Mouse (Mus musculus): ENCODE measurements at regions not wholly inside any gene's neighbourhood (a gene's known extent, or its start where the extent isn't known, plus 50 kb on each side); places are given as distances from the start of the nearest gene placed in this dataset.

DNA sequence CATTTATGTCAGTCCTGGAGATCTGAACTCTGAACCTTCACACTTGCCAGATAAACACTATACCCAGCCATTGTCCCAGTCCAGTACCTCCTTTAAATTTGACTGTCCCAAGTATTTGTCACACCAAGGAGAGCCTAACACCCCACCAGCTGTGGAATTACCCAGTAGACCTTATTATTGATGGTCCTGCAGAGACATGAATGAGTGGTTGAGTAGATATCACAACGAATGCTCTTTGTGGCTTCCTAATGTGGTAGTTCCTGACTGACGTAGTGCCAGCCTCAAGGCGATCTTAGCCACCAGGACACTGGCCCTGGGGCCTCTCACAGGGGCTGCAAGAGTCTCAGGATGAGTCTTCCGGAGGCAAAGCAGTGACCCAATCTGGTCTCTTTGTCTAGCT, 142.9 kb upstream of the Hs6st1 start:
- DNase-seq (ENCODE audit: low read depth): no peak

DNA sequence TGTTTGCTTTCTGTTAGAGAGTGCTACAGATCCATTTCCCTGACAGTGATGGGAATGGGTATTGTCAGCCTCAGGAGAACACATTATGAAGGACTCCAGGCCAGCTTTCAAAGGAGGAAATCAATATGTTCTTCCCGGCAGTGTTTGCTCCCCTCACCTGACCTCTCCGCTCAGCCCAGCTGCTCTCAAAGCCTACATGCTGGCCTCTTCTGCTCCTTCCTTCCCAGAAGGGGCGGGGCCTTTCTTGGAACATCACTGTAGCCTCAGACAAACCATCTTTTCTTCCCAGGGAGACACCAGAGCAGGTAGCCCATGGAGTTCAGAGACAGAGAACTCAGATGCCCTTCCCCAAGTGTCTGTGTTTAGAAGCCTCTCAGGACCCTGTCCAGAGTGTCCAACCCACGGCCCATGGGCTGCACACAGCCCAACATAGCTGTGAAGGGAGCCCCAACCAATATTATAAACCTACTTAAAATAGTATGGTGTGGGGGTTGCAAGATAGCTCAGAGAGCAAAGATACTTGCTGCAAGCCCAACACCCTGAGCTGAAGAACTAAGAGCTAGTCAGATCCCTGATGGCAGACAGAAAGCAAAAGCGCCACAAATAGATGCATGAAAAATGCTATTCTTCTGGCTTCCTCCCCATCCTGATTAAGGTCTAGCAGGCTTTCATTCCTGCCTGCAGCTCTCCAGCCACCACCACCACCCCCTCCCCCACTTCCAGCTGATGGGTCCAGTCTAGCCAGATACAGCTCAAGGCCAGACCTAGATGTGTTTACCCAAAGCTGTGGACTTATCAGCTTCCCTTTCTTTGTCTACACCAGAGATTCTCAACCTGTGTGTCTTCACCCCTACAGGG, 141.8 kb upstream of the Hs6st1 start:
- no peak for DNase-seq (ENCODE audit: low read depth)

DNA sequence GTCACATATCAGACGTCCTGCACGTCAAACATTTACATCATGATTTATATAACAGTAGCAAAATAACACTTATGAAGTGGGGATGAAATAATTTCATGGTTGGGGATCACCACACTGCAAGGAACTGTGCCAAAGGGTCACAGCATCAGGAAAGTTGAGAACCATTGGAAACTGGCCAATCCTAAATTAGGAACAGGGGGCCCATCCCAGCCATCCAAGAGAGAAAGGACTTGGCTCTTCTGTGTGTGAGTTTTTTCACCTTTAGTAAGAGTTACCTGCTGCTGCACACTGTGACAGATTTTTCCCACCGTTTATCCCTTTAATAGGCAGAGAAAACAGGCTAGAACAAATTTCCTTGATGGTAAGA, 141.2 kb upstream of the Hs6st1 start:
- no peak for DNase-seq (ENCODE audit: low read depth)

DNA sequence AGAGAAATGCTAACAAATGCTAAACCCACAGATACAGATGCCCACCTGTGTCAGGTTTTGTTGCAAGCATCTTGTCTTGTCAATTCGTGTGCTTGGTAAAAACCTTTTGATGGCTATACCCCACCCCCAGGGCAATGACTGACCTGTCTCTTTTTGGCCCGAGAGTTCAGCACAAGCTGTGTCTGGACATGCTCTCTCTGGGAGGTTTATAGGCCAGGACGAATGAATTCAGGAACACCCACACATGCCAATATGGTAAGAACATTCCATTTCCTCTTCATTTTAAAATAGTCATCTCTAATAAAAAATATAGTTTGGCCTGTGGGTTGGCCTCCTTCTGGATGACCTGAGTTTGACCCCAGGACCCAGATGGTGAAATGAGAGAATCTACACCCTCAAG, 137.8 kb upstream of the Hs6st1 start:
- no peak for DNase-seq (ENCODE audit: low read depth)

DNA sequence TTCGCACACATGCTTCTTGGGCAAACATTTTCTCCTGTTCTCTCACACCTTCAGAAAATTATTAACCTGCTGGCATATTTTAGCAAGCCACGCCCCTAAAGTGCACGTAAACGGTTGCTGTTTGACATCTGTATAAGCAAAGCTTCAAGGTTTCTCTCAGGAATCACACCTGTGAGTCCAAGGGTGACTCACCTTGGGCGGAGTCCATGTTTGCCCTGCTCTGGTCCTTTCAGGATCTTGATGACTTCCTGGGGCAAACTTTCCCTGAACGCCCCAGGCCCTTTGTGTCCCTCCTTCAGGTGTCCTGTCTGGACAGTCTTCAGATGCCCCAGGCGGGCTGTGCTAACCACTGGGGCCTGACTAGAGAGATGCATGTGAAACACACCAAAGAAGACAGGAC, 137.1 kb upstream of the Hs6st1 start:
- DNase-seq (ENCODE audit: low read depth): no peak

DNA sequence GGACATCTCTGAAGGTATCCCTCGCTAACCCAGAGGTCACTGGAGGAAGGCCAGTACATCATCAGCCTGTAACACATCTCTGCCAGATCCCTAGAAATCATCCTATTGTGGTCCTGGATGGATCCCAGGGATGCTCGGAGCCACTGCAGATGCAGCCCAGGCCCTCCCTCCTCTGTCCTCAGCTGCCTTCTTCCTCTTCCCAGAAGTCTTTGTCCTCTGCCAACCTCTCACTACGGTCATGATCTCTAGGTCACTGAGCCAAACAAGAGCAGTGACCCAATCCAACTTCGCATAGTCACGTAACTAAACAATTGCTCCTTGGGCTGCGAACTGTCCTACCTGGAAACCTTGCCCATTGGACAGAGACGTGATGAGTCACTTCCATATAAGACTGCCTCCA, 134.7 kb upstream of the Hs6st1 start:
- no peak for DNase-seq (ENCODE audit: low read depth)

DNA sequence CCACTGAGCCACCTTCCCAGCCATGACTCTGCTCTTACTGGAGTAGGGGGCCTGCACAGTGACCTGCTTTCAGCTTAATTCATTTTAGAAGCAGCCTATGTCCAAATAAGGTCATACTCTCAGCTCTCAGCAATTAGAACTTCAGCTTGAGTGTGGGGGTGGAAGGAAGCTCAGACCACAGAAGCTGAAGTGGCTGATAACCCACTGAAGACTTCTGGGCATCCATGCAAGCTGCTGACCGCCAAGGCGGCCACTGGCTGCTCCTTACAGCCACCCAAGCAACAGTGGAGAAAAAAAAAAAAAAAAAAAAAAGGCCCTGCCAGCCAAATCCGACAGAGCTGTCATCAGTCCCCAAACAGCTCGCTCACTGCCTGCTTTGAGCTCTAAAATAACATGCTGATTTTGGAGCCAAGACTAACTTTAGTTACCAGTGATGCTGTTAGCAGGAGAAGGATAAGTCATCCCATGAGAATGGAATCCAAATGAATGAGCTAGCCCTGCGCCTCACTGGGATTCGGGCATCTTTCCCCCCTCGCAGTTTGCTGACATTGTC, 133.0 kb upstream of the Hs6st1 start:
- peak; percentile 50 for DNase-seq (ENCODE audit: low read depth)

DNA sequence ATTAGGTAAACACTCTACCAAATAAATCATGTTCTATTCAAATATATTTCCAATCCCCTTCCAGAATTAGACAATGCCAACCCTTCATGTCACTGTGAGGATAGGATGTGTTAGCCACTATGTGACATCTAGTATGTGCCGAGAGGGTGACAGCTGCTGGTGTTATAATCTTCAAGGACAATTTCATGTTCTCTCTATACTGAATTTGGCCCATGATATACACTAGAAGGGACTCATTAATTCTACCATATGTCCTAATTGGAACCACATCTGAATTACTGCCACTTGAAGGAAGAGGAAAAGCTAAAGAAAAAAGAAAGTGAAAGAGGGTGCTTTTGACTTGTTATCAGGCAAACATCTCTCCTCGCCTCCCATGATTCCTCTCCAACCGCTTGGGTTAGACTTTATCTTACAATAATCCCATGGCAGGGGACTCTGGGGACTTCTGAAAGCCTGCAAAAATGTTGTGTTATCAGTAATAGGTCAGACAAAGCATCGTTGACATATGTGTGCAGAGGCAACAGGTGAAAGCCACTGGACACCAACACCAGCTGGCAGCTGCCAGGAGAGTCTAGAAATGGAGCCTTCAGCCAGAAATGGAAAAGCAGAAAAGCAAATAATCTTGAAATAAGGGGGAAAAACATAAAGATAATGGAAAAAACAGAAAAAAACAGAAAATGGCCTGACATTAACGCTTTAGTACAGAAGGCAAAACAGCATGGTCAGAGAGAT, 131.7 kb upstream of the Hs6st1 start:
- DNase-seq (ENCODE audit: low read depth): peak; percentile 30

DNA sequence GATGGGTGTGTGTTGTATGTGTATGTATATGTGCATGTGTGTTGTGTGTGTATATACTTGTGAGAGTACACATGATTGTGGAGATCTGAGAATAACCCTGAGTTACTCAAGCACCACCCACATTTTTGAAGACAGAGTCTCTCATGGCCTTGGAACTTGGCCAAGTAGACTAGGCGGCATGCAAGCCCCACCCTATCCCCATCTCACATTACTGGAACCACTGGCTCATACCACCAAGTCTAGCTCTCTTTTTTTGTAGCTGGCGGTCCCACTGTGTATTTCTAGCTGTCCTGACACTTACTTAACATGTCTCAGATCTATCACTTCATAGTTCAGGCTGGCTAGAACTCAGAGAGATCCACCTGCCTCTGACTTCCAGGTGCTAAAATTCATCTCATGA, 128.0 kb upstream of the Hs6st1 start:
- DNase-seq (ENCODE audit: low read depth): no peak

DNA sequence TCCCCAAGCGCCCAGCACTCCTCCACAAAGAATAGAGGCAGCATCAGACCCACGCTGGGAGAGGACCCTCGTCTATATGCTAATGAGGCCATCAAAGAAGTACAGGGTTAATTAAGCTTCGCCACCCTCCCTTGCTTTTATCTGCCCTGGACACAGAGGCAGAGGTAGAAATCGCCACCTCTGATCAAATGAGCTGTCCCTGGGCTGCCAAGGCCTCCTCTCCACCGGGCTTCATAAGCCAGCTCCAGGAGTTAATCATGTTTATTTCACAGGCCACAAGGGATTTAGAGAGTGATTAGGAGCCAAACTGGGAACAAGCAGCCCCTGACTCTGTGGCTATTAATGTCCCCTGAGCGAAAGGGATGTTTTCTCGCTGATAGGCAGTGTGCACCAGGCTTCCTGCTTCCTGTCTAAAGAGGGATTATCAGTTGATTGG, 126.5 kb upstream of the Hs6st1 start:
- no peak for DNase-seq (ENCODE audit: low read depth)

DNA sequence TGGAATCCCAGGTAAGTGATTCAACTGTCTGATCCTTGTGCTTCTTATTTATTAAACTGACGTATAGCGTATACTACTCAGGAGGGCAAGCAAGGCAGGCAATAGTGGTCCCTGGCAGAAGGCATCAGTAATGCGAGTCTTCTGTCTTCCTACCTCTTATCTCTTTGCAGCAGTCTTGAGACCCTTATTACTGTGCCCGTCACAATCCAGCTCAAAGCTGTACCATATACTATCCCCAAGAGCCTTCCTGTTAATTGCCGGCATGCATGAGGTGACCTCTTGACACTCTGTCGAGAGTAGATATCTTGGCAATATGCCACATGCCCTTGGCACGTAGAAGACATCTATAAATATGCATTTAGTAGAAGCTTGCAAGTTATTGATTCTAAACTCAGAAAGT, 126.0 kb upstream of the Hs6st1 start:
- no peak for DNase-seq (ENCODE audit: low read depth)

DNA sequence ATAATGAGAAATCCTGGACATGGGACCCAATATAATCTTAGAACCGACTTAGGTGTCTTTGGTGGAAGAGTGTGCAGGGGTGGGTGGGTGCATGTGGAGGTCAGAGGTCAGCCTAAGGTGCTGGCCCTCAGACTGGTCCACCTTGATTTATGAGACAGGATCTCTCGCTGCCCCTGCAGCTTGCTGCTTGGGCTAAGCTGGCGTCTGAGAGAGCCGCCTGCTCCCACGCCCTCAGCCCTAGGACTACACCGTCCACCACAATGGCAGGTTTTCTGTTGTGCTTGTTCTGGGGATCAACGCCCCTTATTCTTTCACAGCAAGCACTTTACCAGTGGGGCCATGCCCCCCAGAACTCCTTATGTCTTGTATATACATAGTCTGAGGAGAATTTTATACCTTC, 124.4 kb upstream of the Hs6st1 start:
- DNase-seq (ENCODE audit: low read depth): no peak

DNA sequence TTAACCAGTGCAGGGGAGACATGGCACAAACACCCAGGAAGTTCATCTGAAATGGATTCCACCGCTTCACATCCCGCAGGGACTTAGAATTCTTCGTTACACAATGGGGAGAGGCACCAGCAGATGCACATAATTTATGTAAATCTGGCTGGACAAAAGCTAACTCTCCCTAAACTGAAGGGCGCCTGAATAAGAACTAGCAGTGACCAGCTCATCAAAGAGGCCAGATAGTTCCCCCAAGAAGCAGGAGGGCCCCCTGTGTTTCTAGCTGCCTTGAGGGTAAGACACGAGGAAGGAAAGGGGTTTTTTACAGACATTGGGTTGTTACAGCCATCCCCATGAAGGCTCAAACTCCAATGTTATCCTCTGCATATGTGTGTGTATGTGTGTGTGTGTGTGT, 123.8 kb upstream of the Hs6st1 start:
- no peak for DNase-seq (ENCODE audit: low read depth)

DNA sequence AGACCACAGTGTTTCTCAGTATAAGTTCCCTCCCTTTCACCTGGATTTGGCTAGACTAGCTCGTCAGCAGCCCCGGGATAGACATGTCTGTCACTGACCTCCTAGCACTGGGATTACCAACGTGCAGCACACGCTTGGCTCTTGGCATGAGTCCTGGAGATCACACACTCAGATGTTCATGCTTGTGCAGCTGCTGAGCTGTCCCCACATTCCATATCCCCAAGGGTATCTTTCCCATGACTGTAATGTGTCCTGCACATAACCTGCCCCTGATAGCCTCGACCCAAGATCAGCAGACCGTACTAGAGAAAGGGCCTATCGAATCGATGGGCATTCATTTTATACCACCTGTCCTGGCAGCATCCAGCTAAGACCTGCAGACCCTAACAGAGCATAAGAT, 123.4 kb upstream of the Hs6st1 start:
- DNase-seq (ENCODE audit: low read depth): no peak

DNA sequence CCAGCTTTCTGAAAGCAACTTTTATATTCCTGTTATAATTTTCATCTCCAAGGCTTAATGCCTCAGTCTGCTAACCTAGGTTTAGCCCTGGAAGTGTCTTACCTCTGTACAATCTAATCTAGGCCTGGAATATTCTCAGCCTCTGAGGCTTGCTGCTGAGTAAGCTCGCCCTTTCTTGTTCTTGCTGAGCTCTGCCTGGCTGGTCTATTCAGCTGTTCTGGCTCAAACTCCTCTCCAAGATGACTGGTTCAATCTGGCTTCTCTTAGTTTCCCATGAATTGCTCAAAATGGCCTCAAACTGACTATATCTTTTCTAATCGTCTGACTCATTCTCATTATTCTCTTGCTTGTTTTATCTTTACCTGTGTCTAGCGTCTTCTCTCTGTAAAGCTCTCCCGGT, 122.6 kb upstream of the Hs6st1 start:
- no peak for DNase-seq (ENCODE audit: low read depth)

DNA sequence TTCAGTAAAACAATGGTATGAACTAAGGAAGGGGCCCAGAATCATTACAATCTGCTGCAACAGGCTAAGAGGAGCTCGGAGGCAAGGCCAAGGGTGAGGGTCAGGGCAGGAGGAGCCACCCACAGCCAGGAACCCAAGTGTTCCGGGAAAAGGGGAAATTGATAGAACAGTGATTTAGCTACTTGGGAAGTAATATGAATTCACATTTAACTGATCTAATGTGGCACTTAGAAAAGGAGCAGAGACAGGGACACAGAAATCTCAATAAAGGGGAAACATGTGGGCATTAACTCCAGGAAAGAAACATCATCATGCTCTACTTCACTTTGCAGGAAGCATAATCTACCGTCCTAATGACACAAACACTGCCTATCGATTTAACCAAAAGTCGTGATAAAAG, 120.1 kb upstream of the Hs6st1 start:
- no peak for DNase-seq (ENCODE audit: low read depth)

DNA sequence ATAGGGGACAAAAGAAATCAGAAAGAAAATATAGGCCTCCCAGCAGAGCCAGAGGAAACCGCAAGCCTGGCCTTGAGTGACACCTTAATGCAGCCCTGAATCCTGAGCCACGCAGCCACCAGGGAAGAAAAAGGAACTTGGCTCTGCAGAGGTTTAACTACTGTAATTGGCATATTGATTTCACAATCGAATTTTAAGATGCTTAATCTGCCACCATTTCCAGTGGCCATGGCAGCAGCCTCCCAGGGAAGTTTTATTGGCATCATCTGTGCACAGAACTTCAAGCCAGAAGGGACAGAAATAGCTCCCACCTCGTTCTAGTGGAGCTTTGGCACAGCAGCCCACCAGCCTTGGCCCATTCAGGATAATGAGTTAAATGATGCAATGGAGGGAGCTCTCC, 117.1 kb upstream of the Hs6st1 start:
- no peak for DNase-seq (ENCODE audit: low read depth)

DNA sequence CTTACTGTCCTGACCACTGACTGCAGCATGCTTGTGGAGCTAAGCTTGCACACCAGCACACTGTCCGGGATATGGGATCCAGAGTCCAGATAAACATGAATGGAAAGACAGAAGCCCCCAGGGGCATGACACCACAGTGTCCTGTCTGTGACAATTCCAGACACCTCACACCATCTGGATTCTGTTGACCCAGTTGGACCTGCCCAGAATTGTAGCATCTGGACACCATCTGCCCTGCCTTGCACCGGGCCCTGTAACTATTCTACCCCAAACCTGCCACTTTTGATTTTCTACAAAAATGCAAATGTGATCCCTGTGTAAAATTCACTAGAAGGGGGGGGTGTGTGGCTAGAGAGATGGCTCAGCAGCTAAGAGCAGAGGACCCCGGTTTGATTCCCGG, 114.5 kb upstream of the Hs6st1 start:
- no peak for DNase-seq (ENCODE audit: low read depth)

DNA sequence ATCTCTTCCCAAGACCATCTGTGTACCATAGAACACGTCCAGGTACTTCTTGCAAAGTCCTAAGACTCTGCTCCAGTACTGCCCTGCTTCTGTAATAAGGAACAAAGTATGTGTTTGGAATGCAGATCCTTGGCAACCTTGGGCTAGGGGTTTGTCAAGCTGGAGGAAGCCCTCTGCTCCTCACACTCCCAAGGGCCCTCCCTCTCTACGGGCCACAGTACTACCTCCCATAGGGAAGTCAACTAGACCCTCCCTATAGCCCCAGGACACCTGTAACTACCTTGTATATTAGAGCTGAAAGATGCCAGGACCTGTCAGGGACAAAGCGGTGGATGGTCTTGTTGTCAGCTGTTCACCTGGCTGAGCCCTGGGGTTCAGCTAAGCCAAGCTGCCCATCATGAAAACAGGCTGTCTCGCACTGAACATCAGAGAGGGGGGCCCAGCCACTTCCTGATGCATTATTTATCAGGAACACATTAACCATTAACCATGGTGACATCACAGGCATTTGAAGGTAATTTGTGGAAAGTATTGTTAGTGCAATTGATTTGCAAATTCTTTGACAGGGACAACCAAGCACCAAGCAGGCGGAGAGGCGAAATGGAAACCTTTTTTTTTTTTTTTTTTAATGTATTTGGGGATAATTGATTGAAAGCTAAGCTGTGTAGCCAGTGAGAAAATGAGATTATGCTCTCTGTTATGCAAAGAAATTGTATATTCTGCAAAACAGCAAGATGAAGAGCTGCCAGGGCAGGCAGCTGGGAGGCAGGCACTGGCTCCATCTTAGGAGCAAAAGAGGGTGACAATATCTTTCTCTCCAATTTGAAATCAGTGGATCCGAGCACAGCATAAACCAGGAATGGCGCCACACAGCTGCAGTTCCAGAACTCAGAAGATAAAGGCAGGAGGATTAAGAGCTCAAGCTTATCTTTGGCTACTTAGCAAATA, 110.5 kb upstream of the Hs6st1 start:
- DNase-seq (ENCODE audit: low read depth): no peak

DNA sequence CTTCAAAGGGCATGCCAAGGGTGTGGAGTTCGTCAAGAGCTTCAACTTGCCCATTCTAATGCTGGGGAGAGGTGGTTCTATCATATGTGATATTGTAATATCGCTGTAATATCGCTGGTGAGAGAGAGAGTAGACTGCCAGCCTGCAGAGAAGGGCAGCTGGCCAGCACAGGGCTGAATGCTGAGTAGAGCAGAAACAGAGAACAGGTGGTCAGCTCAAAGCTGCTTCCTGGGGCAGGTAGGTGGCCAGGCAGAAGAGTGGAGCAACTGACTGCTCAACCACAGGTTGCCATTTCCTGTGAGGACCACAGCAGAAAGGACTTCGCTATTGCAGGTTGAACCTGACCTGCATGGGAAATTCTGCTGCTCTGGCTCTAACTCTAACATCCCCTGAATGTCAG, 108.5 kb upstream of the Hs6st1 start:
- no peak for DNase-seq (ENCODE audit: low read depth)

DNA sequence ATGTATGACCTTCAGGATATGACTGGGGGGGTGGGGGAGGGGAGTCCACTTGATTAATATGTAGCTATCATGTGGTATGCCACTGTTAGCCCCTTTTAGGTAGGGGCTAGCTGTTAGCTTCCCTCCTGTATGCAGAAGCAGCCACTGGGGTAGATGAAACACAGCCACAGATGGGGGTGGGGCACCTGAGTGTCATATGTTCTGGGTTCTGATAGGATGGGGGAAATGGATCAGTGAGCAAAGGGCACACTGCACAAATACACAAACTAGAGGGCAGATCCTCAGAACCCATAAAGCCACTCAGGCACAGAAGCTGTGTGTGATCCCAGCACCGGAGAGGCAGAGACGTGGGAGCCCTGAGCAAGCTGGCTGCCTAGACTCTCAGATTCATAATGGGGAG, 107.4 kb upstream of the Hs6st1 start:
- DNase-seq (ENCODE audit: low read depth): no peak

DNA sequence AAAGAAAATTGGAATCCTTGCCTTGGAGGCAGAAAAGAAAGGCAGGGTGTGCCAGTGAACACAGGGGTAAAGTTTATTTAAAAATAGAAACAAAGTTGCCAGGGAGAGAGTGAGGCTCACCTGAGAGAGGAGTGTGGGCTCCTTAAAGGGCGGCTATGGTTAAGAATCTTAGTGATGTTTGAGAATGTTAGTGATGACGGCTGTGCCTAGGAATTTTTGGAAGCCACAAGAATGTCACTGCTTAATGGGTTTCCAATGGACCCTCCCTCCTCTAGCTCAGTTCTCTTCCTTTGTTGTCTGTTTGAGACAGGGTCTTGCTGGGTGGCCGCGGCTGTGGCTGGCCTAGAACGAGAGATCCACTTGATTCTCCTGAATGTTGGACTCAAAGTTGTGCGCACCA, 106.3 kb upstream of the Hs6st1 start:
- no peak for DNase-seq (ENCODE audit: low read depth)
